Mouse (Mus musculus) CH12.LX (cell line): ENCODE data around the gene Dagla. TPM values are rescaled to one million over a fixed set of nuclear protein-coding genes. Genes with fewer than 3 reads are reported as not detected.

ENCODE experiments used
- DNase-seq: peaks from one replicate; pipeline ENCODE4 v3.0.0-alpha.2; 2013; ENCODE audit errors: extremely low read depth
- H3K27ac ChIP-seq: 2 replicates; pipeline ENCODE4 v1.5.1; 2012; ENCODE audit warnings: low read depth, mild to moderate bottlenecking, control low read depth, moderate library complexity; ENCODE audit not compliant: insufficient read depth
- H3K27me3 ChIP-seq: replicated peaks from 2 replicates; pipeline ENCODE3; 2012; ENCODE audit warnings: inconsistent platforms
- H3K36me3 ChIP-seq, 2 experiments: replicated peaks in 1 of 2; 2 replicates each; pipeline versions ENCODE3 to v1.6.1; 2012; ENCODE audit warnings: inconsistent platforms in 1 of 2, low read length in 1 of 2, mild to moderate bottlenecking in 1 of 2, mixed read lengths in 1 of 2, moderate library complexity in 1 of 2; ENCODE audit not compliant: control insufficient read depth in 1 of 2, insufficient read depth in 1 of 2
- H3K4me1 ChIP-seq, 2 experiments: 2 replicates each; pipeline ENCODE4 v1.6.1; 2012; ENCODE audit warnings: inconsistent platforms in 1 of 2, moderate library complexity in 1 of 2; ENCODE audit not compliant: insufficient read depth in 2 of 2, control insufficient read depth in 1 of 2
- H3K4me2 ChIP-seq: 2 replicates; pipeline ENCODE4 v1.6.1; 2012; ENCODE audit warnings: low read depth, mild to moderate bottlenecking, control low read depth; ENCODE audit not compliant: poor library complexity, insufficient read depth, severe bottlenecking
- H3K4me3 ChIP-seq, 3 experiments: fragments of 150-350 bp in 1 of 3; sonication (generic) in 1 of 3; replicated peaks in 1 of 3; 2 replicates each; pipeline versions ENCODE3 to v1.5.1; 2011 to 2012; ENCODE audit warnings: low read depth in 2 of 3, low read length in 2 of 3, mild to moderate bottlenecking in 2 of 3, moderate library complexity in 2 of 3, control low read depth in 1 of 3, improper control_type of control experiment in 1 of 3, inconsistent platforms in 1 of 3, mixed read lengths in 1 of 3; ENCODE audit not compliant: poor library complexity in 1 of 3
- H3K79me2 ChIP-seq: replicated peaks from 2 replicates; pipeline ENCODE4 v1.6.1; 2012; ENCODE audit warnings: mild to moderate bottlenecking, moderate library complexity; ENCODE audit not compliant: control insufficient read depth, poor library complexity, insufficient read depth, severe bottlenecking; ENCODE audit errors: extremely low read depth
- H3K9ac ChIP-seq: 2 replicates; pipeline ENCODE4 v1.6.1; 2012; ENCODE audit warnings: low read depth, mild to moderate bottlenecking, control low read depth, moderate library complexity; ENCODE audit not compliant: insufficient read depth
- H3K9me3 ChIP-seq: replicated peaks from 2 replicates; pipeline ENCODE3; 2012; ENCODE audit warnings: low read length, inconsistent platforms, mixed read lengths
- BHLHE40 ChIP-seq: IDR thresholded peaks from 2 replicates; pipeline ENCODE4 v1.6.1; 2011; ENCODE audit warnings: mild to moderate bottlenecking, low read depth, low read length, improper control_type of control experiment
- CHD1 ChIP-seq: IDR thresholded peaks from 2 replicates; pipeline ENCODE4 v1.6.1; 2012; ENCODE audit warnings: low read depth, low read length, improper control_type of control experiment, inconsistent platforms
- E2F4 ChIP-seq: IDR thresholded peaks from 2 replicates; pipeline ENCODE4 v1.6.1; 2011; ENCODE audit warnings: low read depth, low read length, improper control_type of control experiment; ENCODE audit not compliant: insufficient replicate concordance
- ETS1 ChIP-seq: conservative IDR thresholded peaks from 2 replicates; pipeline ENCODE4 v1.6.1; 2012; ENCODE audit warnings: low read depth, mild to moderate bottlenecking, inconsistent platforms, low read length, improper control_type of control experiment, moderate library complexity
- GABPA ChIP-seq: IDR thresholded peaks from 2 replicates; pipeline ENCODE4 v1.6.1; 2012; ENCODE audit warnings: low read depth, low read length, improper control_type of control experiment, inconsistent platforms; ENCODE audit not compliant: insufficient replicate concordance
- IRF4 ChIP-seq: IDR thresholded peaks from 2 replicates; pipeline ENCODE4 v1.6.1; 2014; ENCODE audit warnings: low read depth, mild to moderate bottlenecking, inconsistent platforms, low read length, improper control_type of control experiment
- JUN ChIP-seq: IDR thresholded peaks from 2 replicates; pipeline ENCODE4 v1.6.1; 2011; ENCODE audit warnings: low read depth, mild to moderate bottlenecking, low read length, improper control_type of control experiment, moderate library complexity; ENCODE audit not compliant: insufficient read depth
- JUND ChIP-seq: conservative IDR thresholded peaks from 2 replicates; pipeline ENCODE4 v1.6.1; 2011; ENCODE audit warnings: low read depth, low read length, improper control_type of control experiment
- KAT2A ChIP-seq: IDR thresholded peaks from 2 replicates; pipeline ENCODE4 v1.6.1; 2012; ENCODE audit warnings: low read length, improper control_type of control experiment, inconsistent platforms; ENCODE audit not compliant: insufficient replicate concordance
- MAZ ChIP-seq: IDR thresholded peaks from 2 replicates; pipeline ENCODE4 v1.6.1; 2012; ENCODE audit warnings: low read depth, mild to moderate bottlenecking, inconsistent platforms, low read length, improper control_type of control experiment, moderate library complexity
- MYC ChIP-seq: IDR thresholded peaks from 2 replicates; pipeline ENCODE4 v1.6.1; 2011; ENCODE audit warnings: low read depth, mild to moderate bottlenecking, improper control_type of control experiment, low read length
- NELFE ChIP-seq: IDR thresholded peaks from 2 replicates; pipeline ENCODE4 v1.6.1; 2011; ENCODE audit warnings: low read depth, low read length, improper control_type of control experiment
- NRF1 ChIP-seq: IDR thresholded peaks from 2 replicates; pipeline ENCODE4 v1.6.1; 2014; ENCODE audit warnings: low read depth, mild to moderate bottlenecking, inconsistent platforms, low read length, improper control_type of control experiment, moderate library complexity
- POLR2A ChIP-seq: IDR thresholded peaks from 2 replicates; pipeline ENCODE4 v1.6.1; 2011; ENCODE audit warnings: low read depth, mild to moderate bottlenecking, improper control_type of control experiment, low read length
- RAD21 ChIP-seq: IDR thresholded peaks from 2 replicates; pipeline ENCODE4 v1.6.1; 2011; ENCODE audit warnings: low read depth, mild to moderate bottlenecking, low read length, improper control_type of control experiment, moderate library complexity
- SIN3A ChIP-seq: IDR thresholded peaks from 2 replicates; pipeline ENCODE4 v1.6.1; 2012; ENCODE audit warnings: low read length, improper control_type of control experiment, inconsistent platforms
- TBP ChIP-seq: conservative IDR thresholded peaks from 2 replicates; pipeline ENCODE4 v1.6.1; 2011; ENCODE audit warnings: low read depth, low read length, improper control_type of control experiment
- UBTF ChIP-seq: IDR thresholded peaks from 2 replicates; pipeline ENCODE4 v1.6.1; 2012; ENCODE audit warnings: low read depth, mild to moderate bottlenecking, inconsistent platforms, low read length, improper control_type of control experiment, moderate library complexity
- ZKSCAN1 ChIP-seq: IDR thresholded peaks from 2 replicates; pipeline ENCODE4 v1.6.1; 2012; ENCODE audit warnings: low read depth, inconsistent platforms, low read length, improper control_type of control experiment, borderline replicate concordance
- ZMIZ1 ChIP-seq: IDR thresholded peaks from 2 replicates; pipeline ENCODE4 v1.6.1; 2012; ENCODE audit warnings: low read depth, mild to moderate bottlenecking, inconsistent platforms, low read length, improper control_type of control experiment
- dilution Hi-C: fragments of 300-500 bp; cut with MboI; formaldehyde crosslinking; loops from 2 replicates; pipeline ENCODE4 v1.14.3; 2020; ENCODE audit warnings: low sequenced_read_pairs; ENCODE audit not compliant: extremely low pct_unique_long_range_greater_than_20kb, extremely low pct_ligation_motif_present
- in situ Hi-C: fragments of 300-500 bp; cut with MboI; formaldehyde crosslinking; loops from 3 replicates; pipeline ENCODE4 v1.14.3; 2019; ENCODE audit warnings: low sequenced_read_pairs, low pct_ligation_motif_present, low pct_unique_long_range_greater_than_20kb, mixed read lengths
- polyA plus RNA-seq: library from polyadenylated mRNA; unstranded; fragments of >175 nt; gene quantifications from 2 replicates; pipeline ENCODE4 v1.2.1, GENCODE M21; 2012; ENCODE audit warnings: low read depth; ENCODE audit not compliant: insufficient read length
- total RNA-seq, 2 experiments: library from RNA; depleted of rRNA; stranded (reverse); fragments of 300-350 nt in 1 of 2; fragments of >200 nt in 1 of 2; gene quantifications; 2 replicates each; pipeline ENCODE4 v1.2.3; 2012 to 2014

Dagla gene
- total and polyA plus RNA-seq, 3 experiments, result 0.21 to 0.55 TPM; not detected in 1

DNA sequence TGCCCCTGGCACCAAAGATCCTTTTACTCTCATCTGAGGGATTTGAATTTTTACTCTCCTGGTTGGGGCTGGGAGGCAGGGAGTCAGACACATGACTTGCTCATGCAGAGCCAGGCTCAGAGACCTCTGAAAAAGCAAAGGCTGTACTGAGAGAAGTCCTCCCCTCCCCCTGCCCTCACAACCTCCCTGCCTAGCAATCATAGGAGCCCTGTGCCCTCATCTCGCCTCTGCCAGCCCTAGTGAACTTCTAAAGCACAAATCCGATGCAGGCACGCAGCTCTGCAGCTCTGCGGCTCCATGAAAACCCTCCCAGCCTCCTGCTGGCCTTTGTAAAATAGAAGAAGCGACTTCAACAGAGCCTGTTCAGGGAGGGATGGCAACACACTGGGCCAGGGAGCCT is 34.6 kb upstream of the Dagla start:
- TF ChIP-seq UBTF (no peak), NRF1 (no peak), JUN (no peak), POLR2A (no peak), JUND (no peak), BHLHE40 (no peak)
- dilution Hi-C loops, result no loop called here
- in situ Hi-C loops, result no loop called here
- H3K79me2 ChIP-seq, result no peaks in the 10 kb centered on the region
- no peaks in the 10 kb centered on the region for H3K36me3 ChIP-seq
- H3K4me2 ChIP-seq, result no peak overlapping the region
- no peaks in the 10 kb centered on the region for H3K9me3 ChIP-seq
- DNase-seq, result no peak
- H3K4me3 ChIP-seq, result no peak overlapping the region
- peaks cover 98% of the 10 kb centered on the region for H3K27me3 ChIP-seq
- H3K27ac ChIP-seq, result no peak overlapping the region
- peaks cover 11 to 17% of the 10 kb centered on the region in 2 experiments for H3K4me1 ChIP-seq
- H3K9ac ChIP-seq, result no peak overlapping the region

DNA sequence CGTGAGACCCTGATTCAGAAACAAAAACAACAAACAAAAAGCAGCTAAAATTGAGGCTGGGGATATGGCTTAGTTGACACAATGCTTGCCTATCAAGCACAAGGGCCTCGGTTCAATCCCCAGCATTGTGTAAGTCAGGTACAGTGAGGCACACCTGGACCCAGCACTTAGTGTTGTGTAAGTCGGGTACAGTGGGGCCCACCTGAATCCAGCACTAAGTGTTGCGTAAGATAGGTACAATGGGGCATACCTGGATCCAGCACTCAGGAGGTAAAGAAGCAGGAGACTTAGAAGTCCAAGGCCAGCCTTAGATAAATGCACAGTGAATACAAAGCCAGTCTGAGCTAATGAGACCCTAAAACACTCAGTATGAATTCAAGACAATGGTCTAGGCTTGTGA is 34.0 kb upstream of the Dagla start:
- dilution Hi-C loops, result no loop called here
- no peak for TF ChIP-seq SIN3A
- TF ChIP-seq RAD21, result no peak
- TF ChIP-seq MAZ, result no peak
- no peak for TF ChIP-seq NELFE
- no peak for TF ChIP-seq KAT2A
- no peak for TF ChIP-seq ZKSCAN1
- no peak for TF ChIP-seq TBP
- TF ChIP-seq JUN, result no peak
- TF ChIP-seq MYC, result no peak
- TF ChIP-seq IRF4, result no peak
- no peak for TF ChIP-seq BHLHE40
- no peak for TF ChIP-seq NRF1
- no peak for TF ChIP-seq ZMIZ1
- TF ChIP-seq ETS1, result no peak
- TF ChIP-seq CHD1, result no peak
- no peak for TF ChIP-seq GABPA
- TF ChIP-seq E2F4, result no peak
- peaks cover 96% of the 10 kb centered on the region for H3K27me3 ChIP-seq

More for the DNA sequence above, 34.0 kb upstream of the Dagla start:
- H3K4me2 ChIP-seq, result no peak overlapping the region
- H3K27ac ChIP-seq, result no peak overlapping the region
- in situ Hi-C loops, result no loop called here
- H3K9me3 ChIP-seq, result no peaks in the 10 kb centered on the region
- peaks cover 5 to 11% of the 10 kb centered on the region in 2 experiments for H3K4me1 ChIP-seq
- no peak overlapping the region for H3K4me3 ChIP-seq
- no peak overlapping the region for H3K9ac ChIP-seq
- DNase-seq, result no peak
- no peaks in the 10 kb centered on the region for H3K79me2 ChIP-seq
- H3K36me3 ChIP-seq, result no peaks in the 10 kb centered on the region
